Mouse (Mus musculus) neutrophil, adult 59 days (primary cell): ENCODE measurements around the gene Ndst2. TPM values are rescaled to one million over a fixed set of nuclear protein-coding genes. Genes with fewer than 3 reads are reported as not detected.

ENCODE experiments used
- total RNA-seq, 2 experiments: library from RNA; stranded (reverse); gene quantifications; 1 replicate in 1 of 2; 2 replicates in 1 of 2; pipeline ENCODE4 v1.2.4; 2023

Gene Ndst2
- total RNA-seq, result 10 to 100 TPM; 37.6 to 47.6 TPM

DNA sequence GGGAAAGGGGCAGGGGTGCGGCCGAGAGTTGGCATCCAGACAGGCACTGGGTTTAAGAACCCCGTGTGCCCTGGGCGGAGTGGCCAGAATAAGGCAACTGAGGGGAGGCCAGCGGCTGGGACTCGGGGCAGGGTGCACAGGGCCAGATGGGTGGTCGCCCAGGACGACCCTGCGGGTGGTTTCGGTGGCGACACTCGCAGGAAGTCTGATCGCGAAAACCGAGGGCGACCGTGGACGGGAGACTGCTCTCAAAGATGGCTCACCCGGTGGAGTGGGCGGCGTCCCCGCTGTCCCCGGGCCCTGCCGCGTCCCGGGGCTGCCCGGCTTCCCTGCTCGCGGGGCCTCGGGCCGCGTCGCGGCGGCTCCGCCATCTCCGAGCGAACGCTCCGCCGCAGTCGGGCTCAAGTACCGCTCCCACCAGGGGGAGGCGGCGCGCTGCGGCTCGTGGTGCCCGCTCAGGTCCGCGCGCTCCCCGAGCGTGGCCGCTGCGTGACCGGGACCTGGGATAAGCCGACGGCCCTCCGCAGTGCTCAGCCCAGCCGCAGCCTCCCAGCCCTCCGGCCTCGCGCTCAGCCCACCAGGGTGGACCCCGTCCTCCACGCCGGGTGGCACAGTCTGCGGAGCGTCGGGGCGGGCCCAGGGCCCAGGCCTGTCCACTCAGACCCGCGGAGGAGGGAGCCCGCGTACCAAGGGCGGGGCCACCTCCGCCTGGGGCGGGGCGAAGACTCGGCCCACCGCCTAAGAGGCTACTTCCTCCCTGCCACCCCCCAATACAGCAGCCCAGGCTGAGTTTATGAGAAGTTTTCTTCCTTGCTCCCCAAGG, at the start of gene Ndst2:
TSS of gene Ndst2 (minus strand) at position 611 of the 823 bp plus-strand sequence.

DNA sequence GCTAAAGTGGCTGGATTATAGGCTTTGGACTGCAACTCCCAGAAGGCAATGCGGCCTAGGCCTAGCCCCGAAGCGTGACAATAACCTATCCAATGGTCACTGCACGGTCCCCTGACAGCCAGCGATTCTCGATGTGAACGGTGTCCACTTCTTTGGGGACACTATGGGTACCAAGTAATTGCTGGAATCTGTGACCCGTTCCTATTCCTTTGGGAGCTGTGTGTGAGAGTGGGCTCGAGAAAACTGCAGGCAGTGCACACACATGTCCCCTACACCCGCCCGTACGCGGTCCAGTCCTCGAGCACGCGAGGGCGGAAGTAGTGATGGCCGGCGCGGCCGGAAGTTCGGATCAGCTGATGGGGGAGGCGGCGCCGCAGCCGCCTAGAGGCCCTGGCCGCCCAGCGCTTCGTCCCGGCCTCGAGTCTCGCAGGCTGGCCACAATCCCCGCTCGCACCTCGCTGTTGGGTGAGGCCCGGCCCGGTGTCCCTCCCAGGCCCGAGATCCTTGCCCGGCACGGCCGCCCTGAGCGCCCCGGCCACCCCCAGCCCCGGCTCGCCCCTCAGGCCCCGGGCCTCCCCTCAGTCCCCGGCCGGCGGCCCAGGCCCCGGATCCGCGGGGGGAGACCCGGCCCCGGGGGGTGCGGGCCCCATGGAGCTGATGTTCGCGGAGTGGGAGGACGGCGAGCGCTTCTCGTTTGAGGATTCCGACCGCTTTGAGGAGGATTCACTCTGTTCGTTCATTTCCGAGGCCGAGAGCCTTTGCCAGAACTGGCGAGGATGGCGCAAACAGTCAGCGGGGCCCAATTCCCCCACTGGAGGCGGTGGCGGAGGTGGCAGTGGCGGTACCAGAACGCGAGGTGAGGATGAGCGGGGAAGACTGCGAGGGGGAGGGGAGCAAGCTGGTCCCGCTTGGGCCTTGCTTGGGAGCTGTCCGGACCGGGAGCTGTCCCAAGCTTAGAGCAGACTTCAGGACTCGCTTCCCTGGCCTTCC, 26.9 kb downstream of the Ndst2 start, which contains the start of gene Zswim8:
TSS of gene Zswim8 (plus strand) at position 352 of the 990 bp plus-strand sequence.

DNA sequence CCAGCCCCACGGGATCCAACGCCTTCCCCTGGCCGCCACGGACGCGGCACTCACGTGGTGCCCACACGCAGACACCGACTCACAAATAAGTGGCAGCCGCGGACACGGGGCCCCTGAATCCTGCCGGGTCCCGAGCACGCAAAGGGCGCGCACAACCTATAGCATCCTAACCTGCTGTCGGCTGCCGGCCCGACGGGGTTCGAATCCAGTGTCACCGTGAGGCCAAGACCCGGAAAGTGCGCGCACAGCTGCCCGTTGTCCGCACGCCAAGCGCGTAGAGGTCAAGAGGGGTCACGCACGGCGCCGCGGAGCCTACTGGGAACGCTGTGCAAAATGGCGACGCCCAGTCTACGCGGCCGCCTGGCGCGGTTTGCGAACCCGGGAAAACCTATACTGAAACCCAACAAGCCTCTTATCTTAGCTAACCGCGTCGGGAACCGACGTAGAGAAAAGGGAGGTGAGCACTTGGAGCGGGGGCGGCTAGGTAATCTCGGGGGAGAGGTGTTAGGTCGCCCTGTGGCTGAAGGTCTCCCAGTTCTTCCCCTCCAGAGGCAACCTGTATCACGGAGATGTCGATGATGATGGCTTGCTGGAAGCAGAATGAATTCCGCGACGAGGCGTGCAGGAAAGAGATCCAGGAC, 31.5 kb downstream of the Ndst2 start, which contains the start of gene Chchd1:
TSS of gene Chchd1 (plus strand) at position 266 of the 641 bp plus-strand sequence.

DNA sequence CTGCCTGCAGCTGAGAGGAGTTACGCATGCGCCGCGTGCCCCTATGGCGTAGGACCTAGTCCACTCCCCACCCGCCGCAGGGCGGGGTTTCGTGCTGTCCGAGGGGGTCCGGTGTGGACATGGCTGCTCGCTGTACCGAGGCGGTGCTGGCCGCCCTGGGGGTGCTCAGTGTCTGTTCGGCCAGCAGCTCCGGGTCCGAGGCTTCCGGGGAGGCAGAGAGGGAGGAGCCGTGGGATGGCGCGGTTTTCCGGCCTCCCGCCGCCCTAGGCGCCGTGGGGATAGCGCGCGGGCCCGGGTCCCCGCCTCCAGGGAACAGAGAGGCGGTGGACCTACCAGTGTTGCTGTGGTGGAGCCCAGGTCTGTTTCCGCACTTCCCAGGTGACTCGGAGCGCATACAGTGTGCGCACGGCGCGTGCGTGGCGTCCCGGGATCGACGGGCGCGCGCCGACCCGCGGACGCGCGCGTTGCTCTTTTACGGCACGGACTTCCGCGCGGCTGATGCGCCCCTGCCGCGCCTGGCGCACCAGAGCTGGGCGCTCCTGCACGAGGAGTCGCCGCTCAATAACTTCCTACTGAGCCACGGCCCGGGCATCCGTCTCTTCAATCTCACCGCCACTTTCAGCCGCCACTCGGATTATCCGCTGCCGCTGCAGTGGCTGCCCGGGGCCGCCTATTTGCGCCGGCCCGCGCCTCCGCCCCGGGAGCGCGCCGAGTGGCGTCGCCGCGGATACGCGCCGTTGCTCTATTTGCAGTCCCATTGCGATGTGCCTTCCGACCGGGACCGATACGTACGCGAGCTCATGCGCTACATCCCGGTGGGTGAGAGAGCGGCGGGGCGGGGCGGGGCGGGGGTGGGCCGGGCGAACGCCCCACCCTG, 39.2 kb downstream of the Ndst2 start, which contains the start of gene Fut11:
TSS of gene Fut11 (plus strand) at position 85 of the 877 bp plus-strand sequence.

DNA sequence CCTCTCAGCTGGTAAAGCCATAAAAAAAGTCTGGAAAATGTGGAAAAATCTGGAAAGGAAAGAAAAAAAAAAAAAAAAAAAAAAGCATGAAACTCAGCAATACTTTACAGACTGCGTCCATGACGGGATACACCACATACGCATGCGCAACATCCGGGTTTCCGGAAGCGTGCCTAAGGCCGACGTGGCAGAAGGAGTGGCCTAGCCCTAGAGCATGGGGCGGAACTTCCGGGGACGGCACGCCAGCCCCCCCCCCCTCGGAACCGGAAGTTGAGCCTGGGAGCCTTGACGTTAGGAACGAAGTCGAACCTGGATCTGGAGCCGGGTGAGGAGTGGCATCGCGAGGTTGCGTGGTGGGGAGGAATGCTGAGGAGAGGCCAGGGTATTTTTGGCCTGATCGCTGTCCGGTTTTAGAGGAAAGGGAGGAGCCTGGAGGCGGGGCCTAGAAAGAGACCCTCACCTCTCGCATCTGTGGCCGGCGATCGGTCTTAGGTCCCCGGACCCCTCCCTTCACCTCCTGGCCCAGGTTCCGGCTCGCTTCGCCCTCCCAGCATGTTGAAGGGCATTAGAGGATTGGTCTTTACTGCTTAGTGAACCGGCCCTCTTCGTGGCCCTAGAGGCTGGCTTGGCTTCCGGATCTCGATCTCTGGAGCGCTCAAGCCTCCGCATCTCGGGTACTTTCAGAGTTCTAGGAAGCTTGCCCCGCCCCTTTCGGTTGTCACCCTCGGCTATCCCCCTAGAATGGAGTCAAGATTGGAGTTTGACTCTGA, 60.1 kb downstream of the Ndst2 start, which contains the start of gene Sec24c:
TSS of gene Sec24c (plus strand) at position 245 of the 770 bp plus-strand sequence.

Other genes with a start within 250 kb of the Ndst2 start
- 1 to 10 TPM; 2.6 to 2.8 TPM for gene Mss51, start 237.7 kb downstream of the Ndst2 start, total RNA-seq
- 10 to 100 TPM; 52.7 to 53.5 TPM for gene Ppp3cb, start 188.0 kb downstream of the Ndst2 start, total RNA-seq
- gene Usp54, start 93.5 kb downstream of the Ndst2 start, total RNA-seq, result 1 to 10 TPM; 2.1 to 2.6 TPM
- gene Myoz1, start 78.0 kb downstream of the Ndst2 start, total RNA-seq, result under 1 TPM; 0.40 to 0.42 TPM
- gene Synpo2l, start 66.2 kb downstream of the Ndst2 start, total RNA-seq, result not detected
- 100 to 1,000 TPM; 129 to 175 TPM for gene Sec24c, start 60.3 kb downstream of the Ndst2 start, total RNA-seq
- 1 to 10 TPM; 4.9 TPM for gene Fut11, start 39.6 kb downstream of the Ndst2 start, total RNA-seq
- 10 to 100 TPM; 19.2 to 24.1 TPM for gene Chchd1, start 31.6 kb downstream of the Ndst2 start, total RNA-seq
- gene Zswim8, start 27.0 kb downstream of the Ndst2 start, total RNA-seq, result 100 to 1,000 TPM; 103 to 108 TPM
- gene Camk2g, start 59.5 kb upstream of the Ndst2 start, total RNA-seq, result 10 to 100 TPM; 55.2 to 58.4 TPM
- gene Plau, start 102.1 kb upstream of the Ndst2 start, total RNA-seq, result 10 to 100 TPM; 28.2 to 28.4 TPM
- 100 to 1,000 TPM; 154 to 163 TPM for gene Vcl, start 194.8 kb upstream of the Ndst2 start, total RNA-seq